Mouse (Mus musculus) bone marrow, adult 2 months (tissue): ENCODE measurements around the gene Nol4l.
"Not testable (repeated sequence)": the region's sequence is repeated elsewhere in the genome, so short reads cannot be mapped to it uniquely, and the experiment has no call there.

Experiments
- CTCF ChIP-seq: fragments of 200-500 bp; IDR thresholded peaks from 2 replicates; pipeline ENCODE4 v1.5.1; 2011; ENCODE audit warnings: low read length, control low read depth; ENCODE audit not compliant: control insufficient read depth, insufficient read depth
- POLR2A ChIP-seq: fragments of 200-500 bp; IDR thresholded peaks from 2 replicates; pipeline ENCODE4 v1.6.1; 2011; ENCODE audit warnings: low read depth, mild to moderate bottlenecking, control low read depth, low read length, borderline replicate concordance; ENCODE audit not compliant: control insufficient read depth

DNA sequence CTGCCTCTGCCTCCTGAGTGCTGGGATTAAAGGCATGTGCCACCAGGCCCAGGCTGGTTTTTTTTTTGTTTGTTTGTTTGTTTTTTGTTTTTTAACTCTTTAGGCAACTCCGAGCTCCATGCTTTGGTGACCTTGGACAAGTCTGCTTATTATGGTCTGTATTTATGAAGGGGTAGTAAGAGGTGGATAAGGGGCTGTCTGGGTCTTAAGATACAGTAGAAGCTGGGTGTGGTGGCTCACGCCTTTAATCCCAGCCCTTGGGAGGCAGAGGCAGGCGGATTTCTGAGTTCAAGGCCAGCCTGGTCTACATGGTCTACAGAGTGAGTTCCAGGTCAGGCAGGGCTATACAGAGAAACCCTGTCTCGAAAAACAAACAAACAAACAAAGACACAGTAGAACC, 34.4 kb downstream of the Nol4l start:
- not testable (repeated sequence) for TF ChIP-seq CTCF, POLR2A
